Mouse (Mus musculus): Measurements from ENCODE around the gene Cherp. TPM values are rescaled to one million over a fixed set of nuclear protein-coding genes. Genes with fewer than 3 reads are reported as not detected.

Cherp gene
- total RNA-seq (2021), result 10 to 100 TPM; 70.4 to 72.7 TPM
- long read RNA-seq, experiment 1, transcript Cherp-207 (18 exons, 3,646 nt), result major isoform, 28 of 73 reads
- long read RNA-seq, experiment 1, partial matches to known transcripts, result 26 of 73 reads
- long read RNA-seq, experiment 1, other reads (novel, unspliced or antisense), result 15 of 73 reads
- long read RNA-seq, experiment 2, transcript Cherp-207 (18 exons, 3,646 nt), result major isoform, 14 of 31 reads
- long read RNA-seq, experiment 2, partial matches to known transcripts, result 16 of 31 reads
- long read RNA-seq, experiment 2, other reads (novel, unspliced or antisense), result 1 of 31 reads

GRCm38 (mm10) chr8:72474826-72475546, at the start of gene Cherp:
Cherp (minus strand) TSS chr8:72475226.
- DNase-seq (ENCODE audit: low spot score in 2 of 2), result peak; percentile 97 to 98

- DNase-seq (ENCODE audit: low spot score in 2 of 2), result no peak
Observed at GRCm38 (mm10) chr8:72521888-72522287, 46.9 kb upstream of the Cherp start.

- DNase-seq (ENCODE audit: low spot score in 2 of 2), result no peak
Observed at GRCm38 (mm10) chr8:72517421-72517988, 42.5 kb upstream of the Cherp start.

- DNase-seq (ENCODE audit: low spot score in 2 of 2), result no peak
Observed at GRCm38 (mm10) chr8:72513158-72513557, 38.1 kb upstream of the Cherp start.

GRCm38 (mm10) chr8:72512648-72513047, 37.6 kb upstream of the Cherp start:
- no peak for DNase-seq (ENCODE audit: low spot score in 2 of 2)

- DNase-seq (ENCODE audit: low spot score in 2 of 2), result no peak
Observed at GRCm38 (mm10) chr8:72507505-72507904, 32.5 kb upstream of the Cherp start.

GRCm38 (mm10) chr8:72504637-72505314, 29.8 kb upstream of the Cherp start:
- no peak for DNase-seq (ENCODE audit: low spot score in 2 of 2)

GRCm38 (mm10) chr8:72504137-72504536, 29.1 kb upstream of the Cherp start:
- DNase-seq (ENCODE audit: low spot score in 2 of 2), result peak in 1 of 2 experiments; percentile 41

GRCm38 (mm10) chr8:72500521-72500931, 25.5 kb upstream of the Cherp start:
- DNase-seq (ENCODE audit: low spot score in 2 of 2), result no peak

- DNase-seq (ENCODE audit: low spot score in 2 of 2), result no peak
Observed at GRCm38 (mm10) chr8:72499521-72500284, 24.7 kb upstream of the Cherp start.

- DNase-seq (ENCODE audit: low spot score in 2 of 2), result no peak
Observed at GRCm38 (mm10) chr8:72498527-72498926, 23.5 kb upstream of the Cherp start.

GRCm38 (mm10) chr8:72497911-72498310, 22.9 kb upstream of the Cherp start:
- no peak for DNase-seq (ENCODE audit: low spot score in 2 of 2)

- no peak for DNase-seq (ENCODE audit: low spot score in 2 of 2)
Observed at GRCm38 (mm10) chr8:72496217-72496616, 21.2 kb upstream of the Cherp start.

GRCm38 (mm10) chr8:72495411-72496111, 20.5 kb upstream of the Cherp start:
- DNase-seq (ENCODE audit: low spot score in 2 of 2), result no peak

- DNase-seq (ENCODE audit: low spot score in 2 of 2), result no peak
Observed at GRCm38 (mm10) chr8:72493381-72493780, 18.4 kb upstream of the Cherp start.

GRCm38 (mm10) chr8:72492622-72493081, 17.6 kb upstream of the Cherp start:
- peak; percentile 100 for DNase-seq (ENCODE audit: low spot score in 2 of 2)

GRCm38 (mm10) chr8:72491680-72492621, 16.9 kb upstream of the Cherp start, which contains the start of gene Slc35e1:
Slc35e1 (minus strand) TSS chr8:72492614.
- DNase-seq (ENCODE audit: low spot score in 2 of 2), result peak; percentile 27 to 44

- DNase-seq (ENCODE audit: low spot score in 2 of 2), result no peak
Observed at GRCm38 (mm10) chr8:72491017-72491416, 16.0 kb upstream of the Cherp start.

- DNase-seq (ENCODE audit: low spot score in 2 of 2), result no peak
Observed at GRCm38 (mm10) chr8:72487014-72487413, 12.0 kb upstream of the Cherp start.

Data from left cerebral cortex, adult 18-20 months (tissue).